Mouse (Mus musculus) liver, postnatal 0 days (tissue): ENCODE data around the gene Tmem50a. TPM values are rescaled to one million over a fixed set of nuclear protein-coding genes. Genes with fewer than 3 reads are reported as not detected.

ENCODE experiments used
- ATAC-seq: fragments of 200-750 bp; cut with Nextera tagmentation; 2 replicates; pipeline ENCODE4 v1.8.0; 2017; ENCODE audit warnings: mild to moderate bottlenecking, moderate library complexity
- DNase-seq: peaks from one replicate; pipeline ENCODE4 v3.0.0-alpha.2; 2016
- H3K27ac ChIP-seq: fragments of 300-500 bp; sonication (generic); 2 replicates; pipeline ENCODE4 v1.5.1; 2014; ENCODE audit warnings: antibody characterized with exemption, moderate library complexity, mild to moderate bottlenecking, low read depth
- H3K27me3 ChIP-seq: fragments of 300-500 bp; sonication (generic); 2 replicates; pipeline ENCODE4 v1.6.1; 2014; ENCODE audit warnings: low read length, control low read depth, mixed read lengths; ENCODE audit not compliant: insufficient read depth
- H3K36me3 ChIP-seq: fragments of 300-500 bp; sonication (generic); replicated peaks from 2 replicates; pipeline ENCODE4 v1.6.1; 2014; ENCODE audit warnings: mild to moderate bottlenecking, control low read depth, low read length, moderate library complexity, mixed read lengths; ENCODE audit not compliant: insufficient read depth
- H3K4me1 ChIP-seq: fragments of 300-500 bp; sonication (generic); 2 replicates; pipeline ENCODE4 v1.6.1; 2014; ENCODE audit warnings: antibody characterized with exemption, mild to moderate bottlenecking, control low read depth; ENCODE audit not compliant: insufficient read depth
- H3K4me2 ChIP-seq: fragments of 300-500 bp; sonication (generic); 2 replicates; pipeline ENCODE4 v1.6.1; 2014; ENCODE audit warnings: low read depth, mild to moderate bottlenecking, low read length, moderate library complexity, mixed read lengths
- H3K4me3 ChIP-seq: fragments of 300-500 bp; sonication (generic); 2 replicates; pipeline ENCODE4 v1.5.1; 2014; ENCODE audit warnings: low read depth, low read length
- H3K9ac ChIP-seq: fragments of 300-500 bp; sonication (generic); replicated peaks from 2 replicates; pipeline ENCODE4 v1.6.1; 2014; ENCODE audit warnings: mild to moderate bottlenecking, moderate library complexity
- H3K9me3 ChIP-seq: fragments of 300-500 bp; sonication (generic); 2 replicates; pipeline ENCODE4 v1.6.1; 2016; ENCODE audit warnings: mild to moderate bottlenecking, control low read depth, low read length, mixed read lengths
- CTCF ChIP-seq: sonication (generic); IDR thresholded peaks from 2 replicates; pipeline ENCODE4 v1.5.1; 2016; ENCODE audit warnings: antibody characterized with exemption, low read depth
- EP300 ChIP-seq: IDR thresholded peaks from 2 replicates; pipeline ENCODE4 v1.6.1; 2016; ENCODE audit warnings: antibody characterized with exemption, low read depth, mild to moderate bottlenecking
- WGBS: fragments of 180-500 bp; shearing (Covaris S2); extraction: QIAGEN DNeasy Blood & Tissue Kit; methylation state at CpG from one replicate; pipeline ENCODE4 v1.1.7; 2014; ENCODE audit not compliant: insufficient replicate concordance; 5-methylcytosine and 5-hydroxymethylcytosine counted together
- polyA plus RNA-seq: library from polyadenylated mRNA; unstranded; fragments of >200 nt; fragmentation: Nextera tagmentation; extraction: Ambion mirVana; gene quantifications from 2 replicates; pipeline ENCODE4 v1.2.1, GENCODE M21; 2015

Gene Tmem50a
- polyA plus RNA-seq, 1 experiment from 2014 or later: 88.5 TPM

DNA sequence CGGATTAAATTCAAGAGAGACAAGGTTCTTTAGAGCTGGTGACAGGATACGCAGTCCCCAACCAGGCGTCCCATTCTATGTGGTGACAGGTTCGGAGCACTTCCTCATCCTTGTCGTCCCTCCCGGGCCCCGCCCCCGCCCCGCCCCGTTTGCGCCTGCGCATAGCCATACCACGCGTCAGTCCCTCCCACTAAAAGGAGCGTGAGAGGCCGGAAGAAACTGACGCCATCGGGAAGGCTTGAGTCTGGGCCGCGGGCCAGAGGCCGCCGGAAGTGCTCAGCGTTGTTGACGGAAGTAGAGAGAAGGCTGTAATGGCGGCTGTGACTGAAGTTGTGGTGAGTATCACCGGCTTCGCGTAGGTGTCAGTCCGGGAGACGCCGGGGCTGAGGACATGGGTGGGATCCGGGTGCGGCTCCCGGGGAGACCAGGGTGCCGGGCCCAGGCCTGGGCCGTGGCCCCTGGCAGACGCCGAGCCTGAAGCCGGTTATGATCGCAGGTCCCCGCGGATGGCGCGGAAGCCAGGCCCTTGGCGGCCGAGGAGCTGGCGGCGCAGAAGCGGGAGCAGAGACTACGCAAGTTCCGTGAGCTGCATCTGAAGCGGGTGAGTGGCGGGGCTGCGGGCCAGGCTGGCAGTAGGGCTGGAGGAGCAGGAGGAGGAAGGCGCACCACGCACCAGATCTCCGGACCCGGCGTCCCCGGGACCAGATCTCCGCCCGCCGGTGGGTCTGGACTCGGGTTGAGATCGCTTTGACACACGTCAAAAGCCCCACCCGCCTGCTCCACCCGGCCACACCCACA is 16.1 kb upstream of the Tmem50a start, which contains the start of gene Syf2:
TSS of gene Syf2 (plus strand) at position 215 of the 798 bp plus-strand sequence.
- DNase-seq (peak; percentile 100), ATAC-seq (peak; percentile 94)
- H3K9ac ChIP-seq: peak within 1 kb of the TSS; percentile 95
- H3K9me3 ChIP-seq: no peaks in the 10 kb centered on the region
- H3K36me3 ChIP-seq: peaks cover 65% of the 10 kb centered on the region
- peak within 1 kb of the TSS; percentile 99 for H3K27ac ChIP-seq
- TF ChIP-seq EP300 (peak; percentile 50; the same call in 1 of the 2 replicates), CTCF (no peak)
- under 1% methylated on average over 67 of the region's 68 CpGs for WGBS
- peak within 1 kb of the TSS; percentile 85 for H3K4me2 ChIP-seq
- peak within 1 kb of the TSS; percentile 96 for H3K4me3 ChIP-seq
- H3K27me3 ChIP-seq: no peaks in the 10 kb centered on the region
- peaks cover 26% of the 10 kb centered on the region for H3K4me1 ChIP-seq

GRCm38 (mm10) chr4:134930190-134930589 is 15.4 kb upstream of the Tmem50a start:
- TF ChIP-seq EP300: no peak
- no peak for TF ChIP-seq CTCF
- peak overlapping the region; percentile 87 for H3K27ac ChIP-seq
- peaks cover 32% of the 10 kb centered on the region for H3K4me1 ChIP-seq
- peak overlapping the region; percentile 69 for H3K4me2 ChIP-seq
- no peaks in the 10 kb centered on the region for H3K27me3 ChIP-seq
- peaks cover 65% of the 10 kb centered on the region for H3K36me3 ChIP-seq
- peak overlapping the region; percentile 46 for H3K9ac ChIP-seq
- 23% methylated on average over 9 of the region's 9 CpGs for WGBS
- H3K4me3 ChIP-seq: peak overlapping the region; percentile 96
- ATAC-seq (no peak), DNase-seq (no peak)
- no peaks in the 10 kb centered on the region for H3K9me3 ChIP-seq

- Histone ChIP-seq H3K27me3 (no peaks in the 10 kb centered on the region), H3K9ac (0 out of 2 replicates have a peak overlapping the region, but pooled peaks have one; percentile 46), H3K4me2 (peak overlapping the region; percentile 69; the same call in 1 of the 2 replicates), H3K4me1 (peaks cover 33% of the 10 kb centered on the region), H3K36me3 (peaks cover 65% of the 10 kb centered on the region), H3K9me3 (no peaks in the 10 kb centered on the region), H3K4me3 (no peak overlapping the region), H3K27ac (peak overlapping the region; percentile 87)
- ATAC-seq (no peak), DNase-seq (no peak)
- TF ChIP-seq EP300: no peak
- no peak for TF ChIP-seq CTCF
- WGBS: 37% methylated on average over 4 of the region's 4 CpGs
These were observed 14.7 kb upstream of the Tmem50a start for GRCm38 (mm10) chr4:134929536-134929935.

DNA sequence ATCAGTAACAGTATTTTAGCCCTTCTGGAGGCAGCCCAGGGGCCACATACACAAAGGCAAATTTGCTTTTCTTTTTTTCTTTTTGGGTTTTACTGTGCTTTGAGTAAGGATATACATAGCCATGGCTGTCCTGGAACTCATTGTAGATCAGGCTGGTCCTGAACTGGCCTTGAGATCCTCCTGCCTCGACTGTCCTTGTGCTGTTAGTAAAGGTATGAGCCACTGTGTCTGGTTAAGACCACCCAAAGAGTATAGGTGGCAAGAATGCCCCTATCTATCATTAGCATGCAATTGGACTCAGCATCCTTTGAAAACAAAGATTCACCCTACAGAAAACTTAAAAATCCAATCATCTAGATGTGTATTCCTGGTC is 13.6 kb upstream of the Tmem50a start:
- Histone ChIP-seq H3K9me3 (no peaks in the 10 kb centered on the region), H3K4me2 (no peak overlapping the region), H3K9ac (no peak overlapping the region), H3K27ac (peak overlapping the region; percentile 52; the same call in 1 of the 2 replicates), H3K4me3 (no peak overlapping the region), H3K4me1 (peaks cover 33% of the 10 kb centered on the region), H3K36me3 (peaks cover 60% of the 10 kb centered on the region), H3K27me3 (no peaks in the 10 kb centered on the region)
- no peak for DNase-seq
- TF ChIP-seq CTCF: no peak
- no peak for TF ChIP-seq EP300
- WGBS: 80% methylated on average over 1 of the region's 1 CpGs
- no peak for ATAC-seq

DNA sequence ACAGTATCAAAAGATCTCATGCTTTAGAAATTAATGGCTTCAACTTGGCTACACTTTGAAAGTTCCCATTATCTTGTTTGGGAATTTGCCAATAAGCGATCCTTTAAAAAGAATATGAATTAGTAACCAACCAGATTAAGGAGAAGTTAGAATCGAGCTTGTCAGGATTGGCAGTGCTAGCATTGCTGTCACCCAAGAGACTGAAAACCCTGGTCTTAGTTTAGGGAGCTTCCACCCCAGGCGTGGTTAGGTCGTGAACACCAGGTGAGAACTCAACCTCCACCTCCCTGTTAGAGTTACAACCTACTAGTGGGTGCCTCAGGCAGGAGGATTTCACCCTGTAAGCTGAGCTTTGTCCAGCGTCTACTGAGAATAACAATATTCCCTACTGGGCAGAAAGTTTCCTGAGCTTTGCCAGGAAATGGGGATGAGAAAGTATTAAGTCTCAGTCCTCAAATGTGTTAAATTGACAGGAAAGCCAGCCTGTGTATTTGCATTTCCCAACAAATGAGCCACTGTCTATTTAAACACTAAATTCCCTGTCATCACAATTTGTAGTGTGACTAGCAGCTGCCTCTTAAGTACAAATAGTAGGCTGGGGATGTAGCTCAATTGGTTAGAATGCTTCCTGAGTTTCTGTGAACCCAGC is 13.1 kb upstream of the Tmem50a start:
- Histone ChIP-seq H3K4me2 (no peak overlapping the region), H3K9ac (peak overlapping the region; percentile 5; the same call in 1 of the 2 replicates)

GRCm38 (mm10) chr4:134925206-134925605 is 10.4 kb upstream of the Tmem50a start:
- 47% methylated on average over 8 of the region's 8 CpGs for WGBS
- Histone ChIP-seq H3K27ac (peak overlapping the region; percentile 70), H3K9ac (peak overlapping the region; percentile 98), H3K9me3 (no peaks in the 10 kb centered on the region), H3K27me3 (no peaks in the 10 kb centered on the region), H3K4me1 (peaks cover 22% of the 10 kb centered on the region), H3K4me3 (peak overlapping the region; percentile 93), H3K4me2 (peak overlapping the region; percentile 94), H3K36me3 (peaks cover 46% of the 10 kb centered on the region)
- DNase-seq: no peak
- TF ChIP-seq EP300: no peak
- no peak for TF ChIP-seq CTCF
- no peak for ATAC-seq

More for the DNA sequence above, 13.1 kb upstream of the Tmem50a start:
- peak overlapping the region; percentile 52; the same call in 1 of the 2 replicates for H3K27ac ChIP-seq
- TF ChIP-seq CTCF (no peak), EP300 (no peak)
- ATAC-seq: no peak
- H3K4me3 ChIP-seq: no peak overlapping the region
- WGBS: 72% methylated on average over 5 of the region's 5 CpGs
- H3K36me3 ChIP-seq: peaks cover 55% of the 10 kb centered on the region
- DNase-seq: no peak
- no peaks in the 10 kb centered on the region for H3K9me3 ChIP-seq
- no peaks in the 10 kb centered on the region for H3K27me3 ChIP-seq
- H3K4me1 ChIP-seq: peaks cover 33% of the 10 kb centered on the region
